Mouse (Mus musculus): ENCODE data around the gene Hspb9.

Hspb9 gene

GRCm38 (mm10) chr11:100759611-100760233 lies 46.1 kb downstream of the Hspb9 start, which contains the start of gene Kcnh4:
TSS of gene Kcnh4 (minus strand) at chr11:100759942.
- DNase-seq (ENCODE audit: low read depth), result no peak

- peak; percentile 67 for DNase-seq (ENCODE audit: low read depth)
These were observed 47.9 kb downstream of the Hspb9 start for GRCm38 (mm10) chr11:100761547-100762045.

- no peak for DNase-seq (ENCODE audit: low read depth)
These were observed 49.2 kb downstream of the Hspb9 start, which contains the start of gene Hcrt for GRCm38 (mm10) chr11:100762831-100763230. TSS of gene Hcrt (minus strand) at chr11:100762931.

Measured in c-Kit-positive CD71-negative TER-119-negative erythroid progenitor cells, embryonic 14.5 days (primary cell).